Mouse (Mus musculus): ENCODE measurements around the gene 4930402H24Rik. TPM values are rescaled to one million over a fixed set of nuclear protein-coding genes. Genes with fewer than 3 reads are reported as not detected.

The 4930402H24Rik gene
- total and polyA plus RNA-seq, 3 experiments: 3.4 to 16.7 (median 11.8) TPM

- H3K27me3 ChIP-seq (ENCODE audit: insufficient read depth, low read length): no peaks in the 10 kb centered on the region; the same call in 1 of the 2 replicates
- ATAC-seq (ENCODE audit: extremely low read depth, insufficient number of reproducible peaks, low FRiP score, poor library complexity, severe bottlenecking) (no peak), DNase-seq (ENCODE audit: low spot score) (no peak)
- no peak overlapping the region for H3K4me3 ChIP-seq (ENCODE audit: low read depth, low read length)
- H3K36me3 ChIP-seq (replicated peaks): peaks cover 10% of the 10 kb centered on the region
- H3K9me3 ChIP-seq (replicated peaks): no peaks in the 10 kb centered on the region
- TF ChIP-seq GATA2 (IDR thresholded peaks at IDR 0.05; ENCODE audit: borderline replicate concordance, low read depth, low read length) (no peak), GATA1 (IDR thresholded peaks at IDR 0.05; ENCODE audit: borderline replicate concordance, low read length) (no peak), CTCF (IDR thresholded peaks at IDR 0.05; ENCODE audit: low read depth, low read length) (no peak), POLR2AphosphoS5 (IDR thresholded peaks at IDR 0.05; ENCODE audit: insufficient replicate concordance, low read depth, low read length) (no peak), TAL1 (conservative IDR thresholded peaks at IDR 0.05; ENCODE audit: low read depth, low read length) (no peak)
- H3K4me1 ChIP-seq (ENCODE audit: insufficient read depth, low read depth, low read length): no peaks in the 10 kb centered on the region
Observed at GRCm38 (mm10) chr2:130728906-130729585, 177.2 kb downstream of the 4930402H24Rik start.

GRCm38 (mm10) chr2:130727752-130728151 is 178.5 kb downstream of the 4930402H24Rik start:
- peaks cover 10% of the 10 kb centered on the region for H3K36me3 ChIP-seq (replicated peaks)
- no peaks in the 10 kb centered on the region for H3K9me3 ChIP-seq (replicated peaks)
- ATAC-seq (ENCODE audit: extremely low read depth, insufficient number of reproducible peaks, low FRiP score, poor library complexity, severe bottlenecking) (no peak), DNase-seq (ENCODE audit: low spot score) (no peak)
- TF ChIP-seq TAL1 (conservative IDR thresholded peaks at IDR 0.05; ENCODE audit: low read depth, low read length) (no peak), GATA1 (IDR thresholded peaks at IDR 0.05; ENCODE audit: borderline replicate concordance, low read length) (no peak), CTCF (IDR thresholded peaks at IDR 0.05; ENCODE audit: low read depth, low read length) (no peak), POLR2AphosphoS5 (IDR thresholded peaks at IDR 0.05; ENCODE audit: insufficient replicate concordance, low read depth, low read length) (no peak), GATA2 (IDR thresholded peaks at IDR 0.05; ENCODE audit: borderline replicate concordance, low read depth, low read length) (no peak)
- H3K27me3 ChIP-seq (ENCODE audit: insufficient read depth, low read length): no peaks in the 10 kb centered on the region; the same call in 1 of the 2 replicates
- H3K4me1 ChIP-seq (ENCODE audit: insufficient read depth, low read depth, low read length): no peaks in the 10 kb centered on the region
- no peak overlapping the region for H3K4me3 ChIP-seq (ENCODE audit: low read depth, low read length)

GRCm38 (mm10) chr2:130724369-130724768 is 181.8 kb downstream of the 4930402H24Rik start:
- H3K36me3 ChIP-seq (replicated peaks): peaks cover 6% of the 10 kb centered on the region
- TF ChIP-seq CTCF (IDR thresholded peaks at IDR 0.05; ENCODE audit: low read depth, low read length) (no peak), GATA2 (IDR thresholded peaks at IDR 0.05; ENCODE audit: borderline replicate concordance, low read depth, low read length) (no peak)
- no peaks in the 10 kb centered on the region; the same call in 1 of the 2 replicates for H3K27me3 ChIP-seq (ENCODE audit: insufficient read depth, low read length)
- ATAC-seq (ENCODE audit: extremely low read depth, insufficient number of reproducible peaks, low FRiP score, poor library complexity, severe bottlenecking): no peak
- H3K4me1 ChIP-seq (ENCODE audit: insufficient read depth, low read depth, low read length): no peaks in the 10 kb centered on the region
- no peaks in the 10 kb centered on the region for H3K9me3 ChIP-seq (replicated peaks)
- H3K4me3 ChIP-seq (ENCODE audit: low read depth, low read length): no peak overlapping the region
- no peak for DNase-seq (ENCODE audit: low spot score)

- DNase-seq (ENCODE audit: low spot score) (no peak), ATAC-seq (ENCODE audit: extremely low read depth, insufficient number of reproducible peaks, low FRiP score, poor library complexity, severe bottlenecking) (no peak)
- Histone ChIP-seq H3K4me3 (ENCODE audit: low read depth, low read length) (no peak overlapping the region), H3K36me3 (replicated peaks) (no peaks in the 10 kb centered on the region), H3K9me3 (replicated peaks) (no peaks in the 10 kb centered on the region), H3K4me1 (ENCODE audit: insufficient read depth, low read depth, low read length) (peaks cover 8% of the 10 kb centered on the region), H3K27me3 (ENCODE audit: insufficient read depth, low read length) (no peaks in the 10 kb centered on the region)
- TF ChIP-seq TAL1 (conservative IDR thresholded peaks at IDR 0.05; ENCODE audit: low read depth, low read length): no peak
Observed at GRCm38 (mm10) chr2:130717951-130718350, 188.3 kb downstream of the 4930402H24Rik start.

- TF ChIP-seq TAL1 (conservative IDR thresholded peaks at IDR 0.05; ENCODE audit: low read depth, low read length) (no peak), GATA2 (IDR thresholded peaks at IDR 0.05; ENCODE audit: borderline replicate concordance, low read depth, low read length) (no peak), GATA1 (IDR thresholded peaks at IDR 0.05; ENCODE audit: borderline replicate concordance, low read length) (no peak), CTCF (IDR thresholded peaks at IDR 0.05; ENCODE audit: low read depth, low read length) (no peak), POLR2AphosphoS5 (IDR thresholded peaks at IDR 0.05; ENCODE audit: insufficient replicate concordance, low read depth, low read length) (no peak)
- H3K9me3 ChIP-seq (replicated peaks): no peaks in the 10 kb centered on the region
- H3K27me3 ChIP-seq (ENCODE audit: insufficient read depth, low read length): peaks cover 11% of the 10 kb centered on the region
- ATAC-seq (ENCODE audit: extremely low read depth, insufficient number of reproducible peaks, low FRiP score, poor library complexity, severe bottlenecking): no peak
- DNase-seq (ENCODE audit: low spot score): no peak
- no peak overlapping the region for H3K4me3 ChIP-seq (ENCODE audit: low read depth, low read length)
- H3K4me1 ChIP-seq (ENCODE audit: insufficient read depth, low read depth, low read length): peaks cover 4% of the 10 kb centered on the region; the same call in 1 of the 2 replicates
- H3K36me3 ChIP-seq (replicated peaks): no peaks in the 10 kb centered on the region
Observed at GRCm38 (mm10) chr2:130707057-130707456, 199.1 kb downstream of the 4930402H24Rik start.

- ATAC-seq (ENCODE audit: extremely low read depth, insufficient number of reproducible peaks, low FRiP score, poor library complexity, severe bottlenecking) (no peak), DNase-seq (ENCODE audit: low spot score) (no peak)
- Histone ChIP-seq H3K36me3 (replicated peaks) (no peaks in the 10 kb centered on the region), H3K4me1 (ENCODE audit: insufficient read depth, low read depth, low read length) (peaks cover 4% of the 10 kb centered on the region; the same call in 1 of the 2 replicates), H3K9me3 (replicated peaks) (no peaks in the 10 kb centered on the region), H3K27me3 (ENCODE audit: insufficient read depth, low read length) (peaks cover 11% of the 10 kb centered on the region), H3K4me3 (ENCODE audit: low read depth, low read length) (no peak overlapping the region)
- no peak for TF ChIP-seq TAL1 (conservative IDR thresholded peaks at IDR 0.05; ENCODE audit: low read depth, low read length)
- TF ChIP-seq GATA1 (IDR thresholded peaks at IDR 0.05; ENCODE audit: borderline replicate concordance, low read length): no peak
- no peak for TF ChIP-seq POLR2AphosphoS5 (IDR thresholded peaks at IDR 0.05; ENCODE audit: insufficient replicate concordance, low read depth, low read length)
- no peak for TF ChIP-seq CTCF (IDR thresholded peaks at IDR 0.05; ENCODE audit: low read depth, low read length)
- no peak for TF ChIP-seq GATA2 (IDR thresholded peaks at IDR 0.05; ENCODE audit: borderline replicate concordance, low read depth, low read length)
Observed at GRCm38 (mm10) chr2:130706602-130707001, 199.6 kb downstream of the 4930402H24Rik start.
